Mouse (Mus musculus) liver, embryonic 14.5 days (tissue): ENCODE data around the gene Slc15a3. TPM values are rescaled to one million over a fixed set of nuclear protein-coding genes. Genes with fewer than 3 reads are reported as not detected.

Experiments
- ATAC-seq: fragments of 200-750 bp; cut with Nextera tagmentation; 2 replicates; pipeline ENCODE4 v1.8.0; 2017; ENCODE audit warnings: moderate number of reproducible peaks, mild to moderate bottlenecking, moderate library complexity; ENCODE audit not compliant: insufficient read depth
- DNase-seq, 3 experiments: peaks; one replicate each; pipeline ENCODE4 v3.0.0-alpha.2; 2012 to 2013; ENCODE audit warnings: low read depth in 3 of 3, low spot score in 3 of 3
- H3K27ac ChIP-seq: fragments of 300-500 bp; sonication (generic); 2 replicates; pipeline ENCODE4 v1.5.1; 2014; ENCODE audit warnings: moderate library complexity, mild to moderate bottlenecking, control low read depth, inconsistent platforms
- H3K27me3 ChIP-seq: fragments of 300-500 bp; sonication (generic); 2 replicates; pipeline ENCODE4 v1.6.1; 2014; ENCODE audit warnings: mild to moderate bottlenecking, low read length, moderate library complexity; ENCODE audit not compliant: control insufficient read depth, insufficient read depth
- H3K36me3 ChIP-seq: fragments of 300-500 bp; sonication (generic); replicated peaks from 2 replicates; pipeline ENCODE4 v1.6.1; 2014; ENCODE audit warnings: low read depth; ENCODE audit not compliant: control insufficient read depth, insufficient read depth
- H3K4me1 ChIP-seq, 2 experiments: fragments of 200-500 bp in 1 of 2; fragments of 300-500 bp in 1 of 2; sonication (generic) in 1 of 2; replicated peaks; 2 replicates each; pipeline ENCODE4 v1.6.1; 2012 to 2014; ENCODE audit warnings: antibody characterized with exemption in 1 of 2, inconsistent platforms in 1 of 2, low read length in 1 of 2; ENCODE audit not compliant: control insufficient read depth in 2 of 2, insufficient read depth in 2 of 2
- H3K4me2 ChIP-seq: fragments of 300-500 bp; sonication (generic); 2 replicates; pipeline ENCODE4 v1.6.1; 2014; ENCODE audit warnings: low read depth, mild to moderate bottlenecking, control low read depth, moderate library complexity
- H3K4me3 ChIP-seq, 2 experiments: fragments of 200-500 bp in 1 of 2; fragments of 300-500 bp in 1 of 2; sonication (generic) in 1 of 2; 2 replicates each; pipeline ENCODE4 v1.5.1; 2012 to 2014; ENCODE audit warnings: low read depth in 2 of 2, low read length in 2 of 2, mild to moderate bottlenecking in 2 of 2, control low read depth in 1 of 2, inconsistent platforms in 1 of 2, moderate library complexity in 1 of 2; ENCODE audit not compliant: insufficient read depth in 1 of 2
- H3K9ac ChIP-seq: fragments of 300-500 bp; sonication (generic); replicated peaks from 2 replicates; pipeline ENCODE4 v1.6.1; 2014; ENCODE audit warnings: mild to moderate bottlenecking, control low read depth, moderate library complexity
- H3K9me3 ChIP-seq: fragments of 300-500 bp; sonication (generic); 2 replicates; pipeline ENCODE4 v1.6.1; 2016; ENCODE audit warnings: low read length, mixed read lengths; ENCODE audit not compliant: control insufficient read depth
- CTCF ChIP-seq: IDR thresholded peaks from 2 replicates; pipeline ENCODE4 v1.5.1; 2016; ENCODE audit warnings: antibody characterized with exemption, low read depth, control low read depth
- EP300 ChIP-seq: IDR thresholded peaks from 2 replicates; pipeline ENCODE4 v1.6.1; 2016; ENCODE audit warnings: antibody characterized with exemption, low read depth
- WGBS: fragments of 180-500 bp; shearing (Covaris S2); extraction: QIAGEN DNeasy Blood & Tissue Kit; methylation state at CpG from one replicate; pipeline ENCODE4 v1.1.7; 2014; ENCODE audit not compliant: insufficient replicate concordance; 5-methylcytosine and 5-hydroxymethylcytosine counted together
- polyA plus RNA-seq, 2 experiments: library from polyadenylated mRNA; depleted of rRNA in 1 of 2; stranded (reverse) in 1 of 2; unstranded in 1 of 2; fragments of >200 nt; fragmentation: Nextera tagmentation in 1 of 2; extraction: Ambion mirVana in 1 of 2; gene quantifications; 2 replicates each; pipeline versions ENCODE4 v1.2.1 to v1.2.3; 2012 to 2014

Slc15a3 gene
- polyA plus RNA-seq, 2 experiments = 1.4 to 3.7 TPM

GRCm38 (mm10) chr19:10855422-10855821 lies 15.9 kb downstream of the Slc15a3 start:
- TF ChIP-seq EP300 (no peak), CTCF (no peak)
- Histone ChIP-seq H3K4me2 (no peak overlapping the region), H3K4me1 (no peaks in the 10 kb centered on the region), H3K27me3 (no peaks in the 10 kb centered on the region), H3K9me3 (no peaks in the 10 kb centered on the region), H3K9ac (no peak overlapping the region), H3K36me3 (no peaks in the 10 kb centered on the region), H3K27ac (no peak overlapping the region), H3K4me3 (no peak overlapping the region)
- ATAC-seq = no peak
- DNase-seq = no peak
- WGBS = 54% methylated on average over 3 of the region's 3 CpGs

GRCm38 (mm10) chr19:10856520-10856919 lies 17.0 kb downstream of the Slc15a3 start:
- H3K36me3 ChIP-seq = no peaks in the 10 kb centered on the region
- ATAC-seq (no peak), DNase-seq (no peak)
- TF ChIP-seq EP300 = no peak
- TF ChIP-seq CTCF = no peak
- H3K27ac ChIP-seq = no peak overlapping the region
- H3K27me3 ChIP-seq = no peaks in the 10 kb centered on the region
- H3K9me3 ChIP-seq = no peaks in the 10 kb centered on the region
- no peak overlapping the region for H3K4me2 ChIP-seq
- H3K9ac ChIP-seq = no peak overlapping the region
- no peak overlapping the region for H3K4me3 ChIP-seq
- 29% methylated on average over 2 of the region's 2 CpGs for WGBS
- no peaks in the 10 kb centered on the region for H3K4me1 ChIP-seq

- ATAC-seq = no peak
- H3K4me2 ChIP-seq = no peak overlapping the region
- H3K9me3 ChIP-seq = no peaks in the 10 kb centered on the region
- H3K27ac ChIP-seq = no peak overlapping the region
- 43% methylated on average over 22 of the region's 22 CpGs for WGBS
- H3K36me3 ChIP-seq = no peaks in the 10 kb centered on the region
- TF ChIP-seq EP300 = no peak
- 0 out of 2 replicates have a peak, but pooled peaks have one; percentile 24 for TF ChIP-seq CTCF
- DNase-seq = no peak
- H3K4me3 ChIP-seq = no peak overlapping the region
- H3K9ac ChIP-seq = no peak overlapping the region
- H3K27me3 ChIP-seq = no peaks in the 10 kb centered on the region
- H3K4me1 ChIP-seq = no peaks in the 10 kb centered on the region
Observed at GRCm38 (mm10) chr19:10860072-10860497, 20.6 kb downstream of the Slc15a3 start.

- Histone ChIP-seq H3K9me3 (no peaks in the 10 kb centered on the region), H3K27ac (no peak overlapping the region), H3K4me1 (no peaks in the 10 kb centered on the region), H3K4me3 (no peak overlapping the region), H3K4me2 (no peak overlapping the region), H3K36me3 (no peaks in the 10 kb centered on the region), H3K27me3 (peaks cover 14% of the 10 kb centered on the region), H3K9ac (no peak overlapping the region)
- 74% methylated on average over 13 of the region's 13 CpGs for WGBS
- ATAC-seq (no peak), DNase-seq (no peak)
- no peak for TF ChIP-seq CTCF
- TF ChIP-seq EP300 = no peak
Observed at GRCm38 (mm10) chr19:10866351-10866750, 26.8 kb downstream of the Slc15a3 start.

- H3K9ac ChIP-seq = no peak overlapping the region
Observed at GRCm38 (mm10) chr19:10867946-10868622, 28.6 kb downstream of the Slc15a3 start.

More at GRCm38 (mm10) chr19:10867946-10868622, 28.6 kb downstream of the Slc15a3 start:
- H3K27ac ChIP-seq = no peak overlapping the region
- H3K4me3 ChIP-seq = no peak overlapping the region
- 27% methylated on average over 5 of the region's 5 CpGs for WGBS
- H3K4me1 ChIP-seq = no peaks in the 10 kb centered on the region
- H3K9me3 ChIP-seq = no peaks in the 10 kb centered on the region
- ATAC-seq (no peak), DNase-seq (no peak)
- no peaks in the 10 kb centered on the region; the same call in 1 of the 2 replicates for H3K36me3 ChIP-seq
- peaks cover 14% of the 10 kb centered on the region for H3K27me3 ChIP-seq
- H3K4me2 ChIP-seq = no peak overlapping the region
- TF ChIP-seq EP300 (no peak), CTCF (no peak)
